Mouse (Mus musculus): ENCODE data around the gene Poldip2.

DNA sequence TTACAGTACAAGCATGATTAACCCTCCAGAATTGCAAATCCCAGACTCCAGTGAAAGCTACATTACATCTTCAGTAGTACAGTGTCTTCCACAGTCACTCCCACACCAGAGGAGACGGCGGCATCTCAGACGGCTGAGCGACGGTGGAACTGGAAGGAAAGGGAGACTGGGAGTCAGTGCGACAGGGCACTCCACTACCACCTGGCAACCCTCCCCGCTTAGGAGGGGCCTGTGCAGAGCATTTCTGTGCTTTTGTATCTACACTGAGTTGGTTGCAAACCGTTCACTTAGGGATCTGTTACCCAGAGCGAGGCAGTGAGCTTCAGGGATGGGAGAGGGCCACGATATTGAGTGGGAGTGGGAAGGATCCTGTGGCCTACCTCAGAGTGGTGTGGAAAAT lies 56.8 kb downstream of the Poldip2 start:
- TF ChIP-seq POLR2A (IDR thresholded peaks at IDR 0.05; ENCODE audit: borderline replicate concordance, extremely low read depth, insufficient read depth, insufficient read length, poor library complexity, severe bottlenecking) (no peak), CTCF (IDR thresholded peaks at IDR 0.05; ENCODE audit: borderline replicate concordance, extremely low read depth, insufficient read depth, insufficient read length) (no peak)
